Mouse (Mus musculus): ENCODE measurements around the gene Sucla2. TPM values are rescaled to one million over a fixed set of nuclear protein-coding genes. Genes with fewer than 3 reads are reported as not detected.
"Not testable (repeated sequence)": the region's sequence is repeated elsewhere in the genome, so short reads cannot be mapped to it uniquely, and the experiment has no call there.

Sucla2 gene
- polyA plus RNA-seq, 1 experiment from 2014 or later, result 127 TPM

DNA sequence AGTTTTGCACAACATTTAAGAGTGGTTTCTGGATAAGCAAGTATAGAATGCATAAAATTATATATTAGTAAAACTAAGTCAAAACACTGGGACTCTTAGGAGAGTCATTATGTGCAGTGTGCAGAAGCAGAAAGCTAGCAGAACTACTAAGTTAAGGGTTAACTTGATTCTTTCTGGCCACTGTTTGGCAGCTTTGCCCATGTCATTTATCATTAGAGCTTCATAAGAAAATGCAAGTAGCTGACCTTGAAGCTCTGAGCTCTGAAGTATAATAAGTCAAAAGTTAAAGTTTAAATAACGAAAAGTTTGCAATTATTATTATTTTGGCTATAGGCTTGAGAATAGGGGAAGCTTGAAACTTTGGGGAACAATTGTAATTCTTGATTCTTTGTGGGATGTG lies 89.8 kb downstream of the Sucla2 start:
- not testable (repeated sequence) for H3K4me2 ChIP-seq (ENCODE audit: low read depth, low read length); H3K4me3 ChIP-seq (ENCODE audit: low read depth, low read length); H3K27me3 ChIP-seq (replicated peaks; ENCODE audit: control insufficient read depth, insufficient read depth, low read length); H3K9ac ChIP-seq (ENCODE audit: low read depth, low read length); H3K36me3 ChIP-seq (ENCODE audit: control insufficient read depth, insufficient read depth, low read length); ATAC-seq (ENCODE audit: low read depth); DNase-seq (ENCODE audit: low spot score); H3K4me1 ChIP-seq (ENCODE audit: control insufficient read depth, insufficient read depth, low read length); H3K27ac ChIP-seq (replicated peaks; ENCODE audit: low read depth, low read length)
- peaks cover 12% of the 10 kb centered on the region for H3K9me3 ChIP-seq (ENCODE audit: control insufficient read depth, low read length)
- WGBS, result 82% methylated on average over 1 of the region's 1 CpGs

DNA sequence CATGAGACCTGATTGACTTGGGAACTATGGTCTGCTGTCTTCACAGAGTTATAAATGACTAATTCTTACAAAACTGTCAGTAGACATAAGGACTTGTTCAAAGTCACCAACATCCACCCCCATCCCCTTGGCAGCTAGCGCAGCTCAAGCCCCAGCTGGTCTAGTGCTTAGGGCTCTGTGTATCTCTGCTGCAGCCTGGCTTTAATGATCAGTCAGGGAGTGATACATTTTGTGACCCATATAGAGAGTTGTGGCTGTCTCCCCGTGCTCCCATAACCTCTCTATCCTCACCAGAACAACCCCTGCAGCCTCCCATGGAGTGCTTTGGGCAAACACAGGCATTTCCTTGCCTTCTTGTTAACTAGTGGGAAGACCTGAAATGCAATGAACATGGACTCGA lies 95.8 kb downstream of the Sucla2 start:
- Histone ChIP-seq H3K27ac (replicated peaks; ENCODE audit: low read depth, low read length) (no peak overlapping the region), H3K36me3 (ENCODE audit: control insufficient read depth, insufficient read depth, low read length) (no peaks in the 10 kb centered on the region), H3K4me2 (ENCODE audit: low read depth, low read length) (no peak overlapping the region), H3K9me3 (ENCODE audit: control insufficient read depth, low read length) (peaks cover 17% of the 10 kb centered on the region), H3K4me3 (ENCODE audit: low read depth, low read length) (no peak overlapping the region), H3K4me1 (ENCODE audit: control insufficient read depth, insufficient read depth, low read length) (no peaks in the 10 kb centered on the region), H3K27me3 (replicated peaks; ENCODE audit: control insufficient read depth, insufficient read depth, low read length) (no peaks in the 10 kb centered on the region), H3K9ac (ENCODE audit: low read depth, low read length) (no peak overlapping the region)
- ATAC-seq (ENCODE audit: low read depth) (no peak), DNase-seq (ENCODE audit: low spot score) (no peak)
- 84% methylated on average over 3 of the region's 3 CpGs for WGBS

DNA sequence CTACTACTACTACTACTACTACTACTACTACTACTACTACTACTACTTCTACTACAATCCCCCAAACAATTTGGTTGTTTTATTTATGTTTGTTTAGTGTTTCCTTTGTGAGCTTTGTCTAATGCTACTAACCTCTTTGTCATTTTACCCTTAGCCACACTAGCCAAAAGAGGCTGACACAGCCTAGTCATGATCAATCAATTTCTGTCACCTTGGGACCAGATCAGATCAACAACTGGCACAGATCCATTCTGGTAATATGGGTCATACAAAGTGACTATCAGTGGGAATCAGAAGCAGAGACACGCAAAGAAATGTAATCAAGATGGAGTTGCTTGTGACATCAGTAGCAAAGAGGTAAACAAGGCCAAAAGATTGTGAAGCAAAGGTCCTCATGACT lies 97.9 kb downstream of the Sucla2 start:
- WGBS, result 86% methylated on average over 1 of the region's 1 CpGs
- Histone ChIP-seq H3K9me3 (ENCODE audit: control insufficient read depth, low read length) (peaks cover 17% of the 10 kb centered on the region), H3K4me2 (ENCODE audit: low read depth, low read length) (no peak overlapping the region), H3K4me3 (ENCODE audit: low read depth, low read length) (no peak overlapping the region), H3K27me3 (replicated peaks; ENCODE audit: control insufficient read depth, insufficient read depth, low read length) (no peaks in the 10 kb centered on the region), H3K4me1 (ENCODE audit: control insufficient read depth, insufficient read depth, low read length) (no peaks in the 10 kb centered on the region), H3K27ac (replicated peaks; ENCODE audit: low read depth, low read length) (no peak overlapping the region), H3K36me3 (ENCODE audit: control insufficient read depth, insufficient read depth, low read length) (no peaks in the 10 kb centered on the region), H3K9ac (ENCODE audit: low read depth, low read length) (no peak overlapping the region)
- no peak for ATAC-seq (ENCODE audit: low read depth)
- DNase-seq (ENCODE audit: low spot score), result no peak

- DNase-seq (ENCODE audit: low spot score) (no peak), ATAC-seq (ENCODE audit: low read depth) (no peak)
- no peaks in the 10 kb centered on the region for H3K9me3 ChIP-seq (ENCODE audit: control insufficient read depth, low read length)
- H3K27ac ChIP-seq (replicated peaks; ENCODE audit: low read depth, low read length), result no peak overlapping the region
- no peak overlapping the region for H3K4me2 ChIP-seq (ENCODE audit: low read depth, low read length)
- H3K4me3 ChIP-seq (ENCODE audit: low read depth, low read length), result no peak overlapping the region
- 63% methylated on average over 3 of the region's 3 CpGs for WGBS
- H3K36me3 ChIP-seq (ENCODE audit: control insufficient read depth, insufficient read depth, low read length), result no peaks in the 10 kb centered on the region
- no peaks in the 10 kb centered on the region for H3K4me1 ChIP-seq (ENCODE audit: control insufficient read depth, insufficient read depth, low read length)
- no peaks in the 10 kb centered on the region for H3K27me3 ChIP-seq (replicated peaks; ENCODE audit: control insufficient read depth, insufficient read depth, low read length)
- no peak overlapping the region for H3K9ac ChIP-seq (ENCODE audit: low read depth, low read length)
Measured at GRCm38 (mm10) chr14:73625469-73625868, 100.3 kb downstream of the Sucla2 start.

GRCm38 (mm10) chr14:73631511-73631910 lies 106.4 kb downstream of the Sucla2 start:
- H3K4me3 ChIP-seq (ENCODE audit: low read depth, low read length), result no peak overlapping the region
- no peak overlapping the region for H3K9ac ChIP-seq (ENCODE audit: low read depth, low read length)
- H3K27ac ChIP-seq (replicated peaks; ENCODE audit: low read depth, low read length), result no peak overlapping the region
- no peak for DNase-seq (ENCODE audit: low spot score)
- H3K4me2 ChIP-seq (ENCODE audit: low read depth, low read length), result no peak overlapping the region
- 85% methylated on average over 4 of the region's 4 CpGs for WGBS
- no peaks in the 10 kb centered on the region for H3K4me1 ChIP-seq (ENCODE audit: control insufficient read depth, insufficient read depth, low read length)
- H3K9me3 ChIP-seq (ENCODE audit: control insufficient read depth, low read length), result no peaks in the 10 kb centered on the region
- H3K36me3 ChIP-seq (ENCODE audit: control insufficient read depth, insufficient read depth, low read length), result no peaks in the 10 kb centered on the region
- ATAC-seq (ENCODE audit: low read depth), result no peak
- H3K27me3 ChIP-seq (replicated peaks; ENCODE audit: control insufficient read depth, insufficient read depth, low read length), result no peaks in the 10 kb centered on the region

GRCm38 (mm10) chr14:73632648-73633263 lies 107.6 kb downstream of the Sucla2 start:
- WGBS, result 64% methylated on average over 9 of the region's 9 CpGs
- Histone ChIP-seq H3K36me3 (ENCODE audit: control insufficient read depth, insufficient read depth, low read length) (no peaks in the 10 kb centered on the region), H3K27ac (replicated peaks; ENCODE audit: low read depth, low read length) (no peak overlapping the region), H3K4me3 (ENCODE audit: low read depth, low read length) (no peak overlapping the region), H3K9me3 (ENCODE audit: control insufficient read depth, low read length) (no peaks in the 10 kb centered on the region), H3K4me2 (ENCODE audit: low read depth, low read length) (no peak overlapping the region), H3K27me3 (replicated peaks; ENCODE audit: control insufficient read depth, insufficient read depth, low read length) (no peaks in the 10 kb centered on the region), H3K9ac (ENCODE audit: low read depth, low read length) (no peak overlapping the region), H3K4me1 (ENCODE audit: control insufficient read depth, insufficient read depth, low read length) (no peaks in the 10 kb centered on the region)
- no peak for ATAC-seq (ENCODE audit: low read depth)
- peak; percentile 13 for DNase-seq (ENCODE audit: low spot score)

DNA sequence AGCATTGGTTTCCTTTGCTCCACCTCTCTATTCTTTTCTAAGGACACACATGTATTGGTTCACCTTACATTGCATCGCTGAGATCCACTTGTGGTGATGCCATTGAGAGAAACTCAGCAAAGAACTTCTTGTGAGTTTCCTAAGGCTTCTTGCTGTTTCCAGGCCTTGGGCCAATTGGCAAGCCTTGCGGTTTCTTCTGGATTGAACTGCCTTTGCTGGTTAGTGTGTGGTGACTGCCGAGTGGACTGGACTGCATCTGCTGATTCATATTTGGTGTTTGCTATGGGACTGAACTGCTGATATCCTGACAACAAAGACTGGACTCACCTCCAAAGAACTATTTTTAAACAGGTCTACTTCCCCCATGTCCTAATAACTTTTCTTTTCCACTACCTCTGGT lies 109.2 kb downstream of the Sucla2 start:
- ATAC-seq (ENCODE audit: low read depth) (no peak), DNase-seq (ENCODE audit: low spot score) (no peak)
- WGBS, result 90% methylated on average over 3 of the region's 3 CpGs
- Histone ChIP-seq H3K4me1 (ENCODE audit: control insufficient read depth, insufficient read depth, low read length) (no peaks in the 10 kb centered on the region), H3K4me2 (ENCODE audit: low read depth, low read length) (no peak overlapping the region), H3K27ac (replicated peaks; ENCODE audit: low read depth, low read length) (no peak overlapping the region), H3K9ac (ENCODE audit: low read depth, low read length) (no peak overlapping the region), H3K9me3 (ENCODE audit: control insufficient read depth, low read length) (no peaks in the 10 kb centered on the region), H3K27me3 (replicated peaks; ENCODE audit: control insufficient read depth, insufficient read depth, low read length) (no peaks in the 10 kb centered on the region), H3K4me3 (ENCODE audit: low read depth, low read length) (no peak overlapping the region), H3K36me3 (ENCODE audit: control insufficient read depth, insufficient read depth, low read length) (no peaks in the 10 kb centered on the region)

- no peak overlapping the region for H3K27ac ChIP-seq (replicated peaks; ENCODE audit: low read depth, low read length)
- DNase-seq (ENCODE audit: low spot score) (no peak), ATAC-seq (ENCODE audit: low read depth) (no peak)
- H3K9ac ChIP-seq (ENCODE audit: low read depth, low read length), result no peak overlapping the region
- no peak overlapping the region for H3K4me3 ChIP-seq (ENCODE audit: low read depth, low read length)
- no peaks in the 10 kb centered on the region for H3K4me1 ChIP-seq (ENCODE audit: control insufficient read depth, insufficient read depth, low read length)
- no peak overlapping the region for H3K4me2 ChIP-seq (ENCODE audit: low read depth, low read length)
- no peaks in the 10 kb centered on the region for H3K27me3 ChIP-seq (replicated peaks; ENCODE audit: control insufficient read depth, insufficient read depth, low read length)
- no peaks in the 10 kb centered on the region for H3K36me3 ChIP-seq (ENCODE audit: control insufficient read depth, insufficient read depth, low read length)
- no peaks in the 10 kb centered on the region for H3K9me3 ChIP-seq (ENCODE audit: control insufficient read depth, low read length)
Measured at GRCm38 (mm10) chr14:73637460-73637859, 112.3 kb downstream of the Sucla2 start.
